Mouse (Mus musculus): ENCODE measurements around the gene Fgfr2. TPM values are rescaled to one million over a fixed set of nuclear protein-coding genes. Genes with fewer than 3 reads are reported as not detected.
"Not testable (repeated sequence)": the region's sequence is repeated elsewhere in the genome, so short reads cannot be mapped to it uniquely, and the experiment has no call there.

Gene Fgfr2
- polyA plus RNA-seq, 1 experiment from 2014 or later = 104 TPM

GRCm38 (mm10) chr7:130674526-130674925 lies 2448.6 kb downstream of the Fgfr2 start:
- 78% methylated on average over 9 of the region's 9 CpGs for WGBS
- Histone ChIP-seq H3K4me2 (no peak overlapping the region), H3K27me3 (replicated peaks) (no peaks in the 10 kb centered on the region), H3K36me3 (no peaks in the 10 kb centered on the region), H3K27ac (no peak overlapping the region), H3K4me1 (peaks cover 20% of the 10 kb centered on the region), H3K9ac (no peak overlapping the region), H3K9me3 (no peaks in the 10 kb centered on the region), H3K4me3 (replicated peaks) (no peak overlapping the region)
- ATAC-seq (ENCODE audit: insufficient read depth, low FRiP score, low read depth) = no peak

- ATAC-seq (ENCODE audit: insufficient read depth, low FRiP score, low read depth) = peak; percentile 64
Measured at GRCm38 (mm10) chr7:130673169-130674033, 2449.7 kb downstream of the Fgfr2 start.

GRCm38 (mm10) chr7:130671301-130671700 lies 2451.8 kb downstream of the Fgfr2 start:
- peak; percentile 16; the same call in 1 of the 2 replicates for ATAC-seq (ENCODE audit: insufficient read depth, low FRiP score, low read depth)
- H3K27me3 ChIP-seq (replicated peaks) = no peaks in the 10 kb centered on the region
- peak overlapping the region; percentile 44; the same call in 1 of the 2 replicates for H3K27ac ChIP-seq
- no peak overlapping the region for H3K4me2 ChIP-seq
- peaks cover 31% of the 10 kb centered on the region for H3K4me1 ChIP-seq
- no peak overlapping the region for H3K4me3 ChIP-seq (replicated peaks)
- 48% methylated on average over 6 of the region's 6 CpGs for WGBS
- no peak overlapping the region for H3K9ac ChIP-seq
- no peaks in the 10 kb centered on the region for H3K36me3 ChIP-seq
- no peaks in the 10 kb centered on the region for H3K9me3 ChIP-seq

More at GRCm38 (mm10) chr7:130673169-130674033, 2449.7 kb downstream of the Fgfr2 start:
- H3K9ac ChIP-seq = no peak overlapping the region
- peaks cover 31% of the 10 kb centered on the region for H3K4me1 ChIP-seq
- peak overlapping the region; percentile 67 for H3K27ac ChIP-seq
- no peak overlapping the region for H3K4me3 ChIP-seq (replicated peaks)
- no peaks in the 10 kb centered on the region for H3K36me3 ChIP-seq
- 54% methylated on average over 9 of the region's 9 CpGs for WGBS
- H3K9me3 ChIP-seq = no peaks in the 10 kb centered on the region
- H3K4me2 ChIP-seq = no peak overlapping the region
- H3K27me3 ChIP-seq (replicated peaks) = no peaks in the 10 kb centered on the region

- no peak for ATAC-seq (ENCODE audit: insufficient read depth, low FRiP score, low read depth)
- Histone ChIP-seq H3K9ac (no peak overlapping the region), H3K27me3 (replicated peaks) (no peaks in the 10 kb centered on the region), H3K9me3 (no peaks in the 10 kb centered on the region), H3K4me3 (replicated peaks) (no peak overlapping the region), H3K27ac (peak overlapping the region; percentile 23; the same call in 1 of the 2 replicates), H3K36me3 (no peaks in the 10 kb centered on the region), H3K4me2 (no peak overlapping the region), H3K4me1 (peaks cover 31% of the 10 kb centered on the region)
- WGBS = 63% methylated on average over 4 of the region's 4 CpGs
Measured at GRCm38 (mm10) chr7:130670358-130670757, 2452.8 kb downstream of the Fgfr2 start.

GRCm38 (mm10) chr7:130669370-130669881 lies 2453.7 kb downstream of the Fgfr2 start:
- no peak overlapping the region for H3K9ac ChIP-seq
- H3K4me2 ChIP-seq = no peak overlapping the region
- H3K36me3 ChIP-seq = peaks cover 5% of the 10 kb centered on the region
- no peaks in the 10 kb centered on the region for H3K9me3 ChIP-seq
- peak overlapping the region; percentile 58 for H3K27ac ChIP-seq
- 38% methylated on average over 8 of the region's 8 CpGs for WGBS
- ATAC-seq (ENCODE audit: insufficient read depth, low FRiP score, low read depth) = no peak
- peaks cover 31% of the 10 kb centered on the region for H3K4me1 ChIP-seq
- H3K4me3 ChIP-seq (replicated peaks) = no peak overlapping the region
- H3K27me3 ChIP-seq (replicated peaks) = no peaks in the 10 kb centered on the region

GRCm38 (mm10) chr7:130668729-130669281 lies 2454.3 kb downstream of the Fgfr2 start:
- no peaks in the 10 kb centered on the region for H3K27me3 ChIP-seq (replicated peaks)
- peaks cover 11% of the 10 kb centered on the region for H3K36me3 ChIP-seq
- WGBS = 36% methylated on average over 7 of the region's 7 CpGs
- H3K27ac ChIP-seq = peak overlapping the region; percentile 58
- ATAC-seq (ENCODE audit: insufficient read depth, low FRiP score, low read depth) = no peak
- no peak overlapping the region for H3K4me2 ChIP-seq
- H3K4me3 ChIP-seq (replicated peaks) = no peak overlapping the region
- no peak overlapping the region for H3K9ac ChIP-seq
- H3K9me3 ChIP-seq = no peaks in the 10 kb centered on the region
- H3K4me1 ChIP-seq = peaks cover 31% of the 10 kb centered on the region

- 82% methylated on average over 1 of the region's 1 CpGs for WGBS
- H3K9ac ChIP-seq; H3K4me3 ChIP-seq (replicated peaks); H3K4me2 ChIP-seq; H3K27ac ChIP-seq; H3K27me3 ChIP-seq (replicated peaks); H3K9me3 ChIP-seq; ATAC-seq (ENCODE audit: insufficient read depth, low FRiP score, low read depth): not testable (repeated sequence)
- Histone ChIP-seq H3K4me1 (peaks cover 31% of the 10 kb centered on the region), H3K36me3 (peaks cover 11% of the 10 kb centered on the region)
Measured at GRCm38 (mm10) chr7:130668013-130668412, 2455.1 kb downstream of the Fgfr2 start.

GRCm38 (mm10) chr7:130665358-130665757 lies 2457.8 kb downstream of the Fgfr2 start:
- Histone ChIP-seq H3K4me3 (replicated peaks) (no peak overlapping the region), H3K27me3 (replicated peaks) (no peaks in the 10 kb centered on the region), H3K9me3 (no peaks in the 10 kb centered on the region), H3K27ac (no peak overlapping the region), H3K36me3 (peaks cover 11% of the 10 kb centered on the region), H3K4me2 (no peak overlapping the region), H3K9ac (no peak overlapping the region), H3K4me1 (peaks cover 24% of the 10 kb centered on the region)
- no peak for ATAC-seq (ENCODE audit: insufficient read depth, low FRiP score, low read depth)
- 95% methylated on average over 9 of the region's 9 CpGs for WGBS

GRCm38 (mm10) chr7:130664629-130665028 lies 2458.5 kb downstream of the Fgfr2 start:
- 88% methylated on average over 5 of the region's 5 CpGs for WGBS
- no peak overlapping the region for H3K27ac ChIP-seq
- no peak for ATAC-seq (ENCODE audit: insufficient read depth, low FRiP score, low read depth)

GRCm38 (mm10) chr7:130664037-130664436 lies 2459.1 kb downstream of the Fgfr2 start:
- peaks cover 12% of the 10 kb centered on the region for H3K4me1 ChIP-seq
- H3K9me3 ChIP-seq = no peaks in the 10 kb centered on the region
- no peak for ATAC-seq (ENCODE audit: insufficient read depth, low FRiP score, low read depth)
- no peak overlapping the region for H3K27ac ChIP-seq
- H3K4me2 ChIP-seq = no peak overlapping the region
- H3K9ac ChIP-seq = no peak overlapping the region
- H3K27me3 ChIP-seq (replicated peaks) = no peaks in the 10 kb centered on the region
- peaks cover 11% of the 10 kb centered on the region for H3K36me3 ChIP-seq
- no peak overlapping the region for H3K4me3 ChIP-seq (replicated peaks)
- 89% methylated on average over 5 of the region's 5 CpGs for WGBS

More at GRCm38 (mm10) chr7:130664629-130665028, 2458.5 kb downstream of the Fgfr2 start:
- Histone ChIP-seq H3K4me2 (no peak overlapping the region), H3K4me1 (peaks cover 17% of the 10 kb centered on the region), H3K27me3 (replicated peaks) (no peaks in the 10 kb centered on the region), H3K9me3 (no peaks in the 10 kb centered on the region), H3K4me3 (replicated peaks) (no peak overlapping the region), H3K36me3 (peaks cover 11% of the 10 kb centered on the region), H3K9ac (no peak overlapping the region)

- no peak overlapping the region for H3K4me2 ChIP-seq
Measured at GRCm38 (mm10) chr7:130662869-130663268, 2460.3 kb downstream of the Fgfr2 start.

GRCm38 (mm10) chr7:130662250-130662649 lies 2460.9 kb downstream of the Fgfr2 start:
- 66% methylated on average over 5 of the region's 5 CpGs for WGBS
- peaks cover 11% of the 10 kb centered on the region for H3K36me3 ChIP-seq
- H3K9ac ChIP-seq = no peak overlapping the region
- no peaks in the 10 kb centered on the region for H3K9me3 ChIP-seq
- no peak overlapping the region for H3K27ac ChIP-seq
- 0 out of 2 replicates have a peak, but pooled peaks cover 6% of the 10 kb centered on the region for H3K4me1 ChIP-seq
- no peaks in the 10 kb centered on the region for H3K27me3 ChIP-seq (replicated peaks)
- ATAC-seq (ENCODE audit: insufficient read depth, low FRiP score, low read depth) = no peak
- no peak overlapping the region for H3K4me2 ChIP-seq
- H3K4me3 ChIP-seq (replicated peaks) = no peak overlapping the region

More at GRCm38 (mm10) chr7:130662869-130663268, 2460.3 kb downstream of the Fgfr2 start:
- Histone ChIP-seq H3K9me3 (no peaks in the 10 kb centered on the region), H3K36me3 (peaks cover 11% of the 10 kb centered on the region), H3K4me3 (replicated peaks) (no peak overlapping the region), H3K4me1 (0 out of 2 replicates have a peak, but pooled peaks cover 6% of the 10 kb centered on the region), H3K27ac (no peak overlapping the region), H3K9ac (no peak overlapping the region), H3K27me3 (replicated peaks) (no peaks in the 10 kb centered on the region)
- 57% methylated on average over 4 of the region's 4 CpGs for WGBS
- no peak for ATAC-seq (ENCODE audit: insufficient read depth, low FRiP score, low read depth)
